Mouse (Mus musculus) ES-Bruce4 (cell line): ENCODE results near the gene Mab21l3. TPM values are rescaled to one million over a fixed set of nuclear protein-coding genes. Genes with fewer than 3 reads are reported as not detected.

Source experiments
- H3K27ac ChIP-seq: 2 replicates; pipeline ENCODE4 v1.5.1; 2012; ENCODE audit warnings: low read length, inconsistent platforms; ENCODE audit not compliant: insufficient read depth
- H3K27me3 ChIP-seq: 2 replicates; pipeline ENCODE4 v1.6.1; 2012; ENCODE audit warnings: mild to moderate bottlenecking, low read length, inconsistent platforms; ENCODE audit not compliant: control insufficient read depth, poor library complexity, insufficient read depth, severe bottlenecking
- H3K36me3 ChIP-seq: 2 replicates; pipeline ENCODE4 v1.6.1; 2012; ENCODE audit warnings: inconsistent platforms, mild to moderate bottlenecking, low read length, moderate library complexity; ENCODE audit not compliant: control insufficient read depth, poor library complexity, insufficient read depth, severe bottlenecking
- H3K4me1 ChIP-seq: one replicate; pipeline ENCODE4 v1.8.1; 2011; ENCODE audit warnings: low read length; ENCODE audit not compliant: control insufficient read depth, insufficient read depth
- H3K4me3 ChIP-seq: 2 replicates; pipeline ENCODE4 v1.5.1; 2011; ENCODE audit warnings: low read depth, mild to moderate bottlenecking, low read length
- H3K9ac ChIP-seq: 2 replicates; pipeline ENCODE4 v1.6.1; 2012; ENCODE audit warnings: low read depth, mild to moderate bottlenecking, inconsistent platforms; ENCODE audit not compliant: poor library complexity, severe bottlenecking
- H3K9me3 ChIP-seq: replicated peaks from 2 replicates; pipeline ENCODE4 v1.6.1; 2012; ENCODE audit warnings: mild to moderate bottlenecking, low read length, inconsistent platforms; ENCODE audit not compliant: control insufficient read depth, poor library complexity, insufficient read depth, severe bottlenecking
- CTCF ChIP-seq: IDR thresholded peaks from one replicate; pipeline ENCODE4 v1.8.1; 2011; ENCODE audit warnings: low read depth, low read length
- EP300 ChIP-seq: IDR thresholded peaks from 2 replicates; pipeline ENCODE4 v1.6.1; 2011; ENCODE audit warnings: low read depth, low read length; ENCODE audit not compliant: insufficient read depth
- POLR2A ChIP-seq: IDR thresholded peaks from one replicate; pipeline ENCODE4 v1.8.1; 2011; ENCODE audit warnings: low read length; ENCODE audit not compliant: insufficient read depth
- polyA plus RNA-seq: library from polyadenylated mRNA; stranded (reverse); fragments of >200 nt; gene quantifications from 2 replicates; pipeline ENCODE4 v1.2.4, GENCODE M21; 2011; ENCODE audit warnings: low read depth; ENCODE audit not compliant: missing spikeins, insufficient read depth, insufficient read length

Gene Mab21l3
- polyA plus RNA-seq, 1 experiment: 3.8 TPM

- Histone ChIP-seq H3K9me3 (no peaks in the 10 kb centered on the region), H3K9ac (no peak overlapping the region), H3K4me3 (no peak overlapping the region), H3K27me3 (no peaks in the 10 kb centered on the region), H3K36me3 (no peaks in the 10 kb centered on the region), H3K4me1 (no peaks in the 10 kb centered on the region), H3K27ac (no peak overlapping the region)
- TF ChIP-seq EP300: no peak
- TF ChIP-seq POLR2A: no peak
- no peak for TF ChIP-seq CTCF
Measured at GRCm38 (mm10) chr3:101873061-101873675, 24.4 kb upstream of the Mab21l3 start.

GRCm38 (mm10) chr3:101871951-101872350 lies 23.2 kb upstream of the Mab21l3 start:
- Histone ChIP-seq H3K36me3 (no peaks in the 10 kb centered on the region), H3K27ac (no peak overlapping the region), H3K9ac (no peak overlapping the region), H3K4me1 (no peaks in the 10 kb centered on the region), H3K9me3 (no peaks in the 10 kb centered on the region), H3K4me3 (no peak overlapping the region), H3K27me3 (no peaks in the 10 kb centered on the region)
- TF ChIP-seq EP300 (no peak), CTCF (no peak), POLR2A (no peak)

- Histone ChIP-seq H3K9ac (no peak overlapping the region), H3K9me3 (no peaks in the 10 kb centered on the region), H3K36me3 (no peaks in the 10 kb centered on the region), H3K27ac (no peak overlapping the region), H3K27me3 (no peaks in the 10 kb centered on the region), H3K4me3 (no peak overlapping the region), H3K4me1 (no peaks in the 10 kb centered on the region)
- TF ChIP-seq CTCF (no peak), EP300 (no peak), POLR2A (no peak)
Measured at GRCm38 (mm10) chr3:101867001-101867421, 18.3 kb upstream of the Mab21l3 start.

- Histone ChIP-seq H3K4me3 (no peak overlapping the region), H3K36me3 (no peaks in the 10 kb centered on the region), H3K27ac (no peak overlapping the region), H3K4me1 (no peaks in the 10 kb centered on the region), H3K9ac (no peak overlapping the region), H3K27me3 (no peaks in the 10 kb centered on the region), H3K9me3 (no peaks in the 10 kb centered on the region)
- TF ChIP-seq POLR2A: no peak
- TF ChIP-seq EP300: no peak
- TF ChIP-seq CTCF: no peak
Measured at GRCm38 (mm10) chr3:101861856-101862255, 13.1 kb upstream of the Mab21l3 start.

- H3K9me3 ChIP-seq: no peaks in the 10 kb centered on the region
- no peaks in the 10 kb centered on the region for H3K4me1 ChIP-seq
- H3K36me3 ChIP-seq: no peaks in the 10 kb centered on the region
- no peak for TF ChIP-seq POLR2A
- no peak for TF ChIP-seq CTCF
- no peak for TF ChIP-seq EP300
- no peaks in the 10 kb centered on the region for H3K27me3 ChIP-seq
- no peak overlapping the region for H3K27ac ChIP-seq
- H3K4me3 ChIP-seq: no peak overlapping the region
- H3K9ac ChIP-seq: no peak overlapping the region
Measured at GRCm38 (mm10) chr3:101860151-101860550, 11.4 kb upstream of the Mab21l3 start.

- H3K9ac ChIP-seq: no peak overlapping the region
- H3K27me3 ChIP-seq: no peaks in the 10 kb centered on the region
- H3K36me3 ChIP-seq: no peaks in the 10 kb centered on the region
- TF ChIP-seq CTCF: no peak
- TF ChIP-seq POLR2A: no peak
- TF ChIP-seq EP300: no peak
- no peak overlapping the region for H3K27ac ChIP-seq
- H3K9me3 ChIP-seq: no peaks in the 10 kb centered on the region
- H3K4me3 ChIP-seq: no peak overlapping the region
- H3K4me1 ChIP-seq: no peaks in the 10 kb centered on the region
Measured at GRCm38 (mm10) chr3:101859740-101860139, 11.0 kb upstream of the Mab21l3 start.
